Mouse (Mus musculus): Measurements from ENCODE around the gene Fam117a. TPM values are rescaled to one million over a fixed set of nuclear protein-coding genes. Genes with fewer than 3 reads are reported as not detected.

The Fam117a gene
- polyA plus RNA-seq, 1 experiment from 2014 or later: 3.0 TPM

Other genes with a start within 250 kb of the Fam117a start
- 0.19 and 0.32 TPM in 2 replicates for gene Dlx3, start 216.9 kb upstream of the Fam117a start, polyA plus RNA-seq (2015; fragmentation: Nextera tagmentation; extraction: Ambion mirVana)
- gene Dlx4, start 190.8 kb upstream of the Fam117a start, polyA plus RNA-seq (2015; fragmentation: Nextera tagmentation; extraction: Ambion mirVana): not detected in 2 replicates
- gene Tac4, start 75.5 kb upstream of the Fam117a start, polyA plus RNA-seq (2015; fragmentation: Nextera tagmentation; extraction: Ambion mirVana): not detected in 2 replicates
- 61.5 and 67.2 TPM in 2 replicates for gene Kat7, start 26.8 kb upstream of the Fam117a start, polyA plus RNA-seq (2015; fragmentation: Nextera tagmentation; extraction: Ambion mirVana)
- gene Slc35b1, start 47.7 kb downstream of the Fam117a start, polyA plus RNA-seq (2015; fragmentation: Nextera tagmentation; extraction: Ambion mirVana): 142 and 147 TPM in 2 replicates
- 222 and 250 TPM in 2 replicates for gene Spop, start 77.1 kb downstream of the Fam117a start, polyA plus RNA-seq (2015; fragmentation: Nextera tagmentation; extraction: Ambion mirVana)
- gene Nxph3, start 177.6 kb downstream of the Fam117a start, polyA plus RNA-seq (2015; fragmentation: Nextera tagmentation; extraction: Ambion mirVana): 2.8 and 3.0 TPM in 2 replicates